Mouse (Mus musculus) left cerebral cortex, postnatal 36 days (tissue): ENCODE data around the gene Kcnq1. TPM values are rescaled to one million over a fixed set of nuclear protein-coding genes. Genes with fewer than 3 reads are reported as not detected.
A peak's percentile ranks its signal among the peaks of the same experiment; 100 is the strongest.

Experiments used
- DNase-seq, 2 experiments: peaks; one replicate each; pipeline ENCODE4 v3.0.0; 2021 to 2022; ENCODE audit warnings: low spot score in 2 of 2, mixed read lengths in 1 of 2
- intact Hi-C: fragments of 180-260 bp; cut with DNase I; formaldehyde crosslinking; loops from one replicate; pipeline ENCODE4 v1.15.1; 2025
- total RNA-seq, 2 experiments: library from RNA; stranded (reverse); gene quantifications; 2 replicates each; pipeline ENCODE4 v1.2.3; 2021

Kcnq1 gene
- total RNA-seq, 2 experiments from 2014 or later = 0.49 to 1.00 TPM

- intact Hi-C loops = no loop called here
These were observed 145.0 kb downstream of the Kcnq1 start for GRCm38 (mm10) chr7:143251206-143251605.

GRCm38 (mm10) chr7:143253126-143253871 is 147.1 kb downstream of the Kcnq1 start:
- DNase-seq = no peak
- intact Hi-C loops = no loop called here

More at GRCm38 (mm10) chr7:143251206-143251605, 145.0 kb downstream of the Kcnq1 start:
- no peak for DNase-seq

- no peak for DNase-seq
- intact Hi-C loops = no loop called here
These were observed 148.7 kb downstream of the Kcnq1 start for GRCm38 (mm10) chr7:143254901-143255300.

- peak in 1 of 2 experiments; percentile 1 for DNase-seq
These were observed 155.1 kb downstream of the Kcnq1 start for GRCm38 (mm10) chr7:143261246-143261645.

GRCm38 (mm10) chr7:143263557-143263956 is 157.4 kb downstream of the Kcnq1 start:
- DNase-seq = peak in 1 of 2 experiments; percentile 1
- intact Hi-C loops = no loop called here

More at GRCm38 (mm10) chr7:143261246-143261645, 155.1 kb downstream of the Kcnq1 start:
- intact Hi-C loops = no loop called here

- intact Hi-C loops = no loop called here
- DNase-seq = peak in 1 of 2 experiments; percentile 1
These were observed 157.8 kb downstream of the Kcnq1 start for GRCm38 (mm10) chr7:143263966-143264365.

- intact Hi-C loops = no loop called here
- peak in 1 of 2 experiments; percentile 1 for DNase-seq
These were observed 159.2 kb downstream of the Kcnq1 start for GRCm38 (mm10) chr7:143265386-143265785.

GRCm38 (mm10) chr7:143265829-143266438 is 159.8 kb downstream of the Kcnq1 start:
- no peak for DNase-seq
- intact Hi-C loops = no loop called here

- intact Hi-C loops = no loop called here
- DNase-seq = no peak
These were observed 167.6 kb downstream of the Kcnq1 start for GRCm38 (mm10) chr7:143273747-143274146.

- intact Hi-C loops = no loop called here
- no peak for DNase-seq
These were observed 168.9 kb downstream of the Kcnq1 start for GRCm38 (mm10) chr7:143275030-143275429.

GRCm38 (mm10) chr7:143283625-143284024 is 177.5 kb downstream of the Kcnq1 start:
- no peak for DNase-seq
- intact Hi-C loops = no loop called here

- no peak for DNase-seq
- intact Hi-C loops = no loop called here
These were observed 178.7 kb downstream of the Kcnq1 start for GRCm38 (mm10) chr7:143284866-143285265.

- no peak for DNase-seq
- intact Hi-C loops = no loop called here
These were observed 179.3 kb downstream of the Kcnq1 start for GRCm38 (mm10) chr7:143285440-143285839.

- no peak for DNase-seq
- intact Hi-C loops = no loop called here
These were observed 180.5 kb downstream of the Kcnq1 start for GRCm38 (mm10) chr7:143286532-143287290.

GRCm38 (mm10) chr7:143288135-143288534 is 182.0 kb downstream of the Kcnq1 start:
- no peak for DNase-seq
- intact Hi-C loops = no loop called here

GRCm38 (mm10) chr7:143289082-143289849 is 183.1 kb downstream of the Kcnq1 start:
- intact Hi-C loops = no loop called here
- DNase-seq = no peak

GRCm38 (mm10) chr7:143294690-143295355 is 188.7 kb downstream of the Kcnq1 start:
- intact Hi-C loops = no loop called here
- no peak for DNase-seq

- intact Hi-C loops = no loop called here
- peak; percentile 31 to 52 for DNase-seq
These were observed 189.3 kb downstream of the Kcnq1 start for GRCm38 (mm10) chr7:143295356-143296000.

- intact Hi-C loops = no loop called here
- DNase-seq = no peak
These were observed 189.8 kb downstream of the Kcnq1 start for GRCm38 (mm10) chr7:143296001-143296379.
